Mouse (Mus musculus): Measurements from ENCODE around the gene Ubox5. TPM values are rescaled to one million over a fixed set of nuclear protein-coding genes. Genes with fewer than 3 reads are reported as not detected.
A peak's percentile ranks its signal among the peaks of the same experiment; 100 is the strongest.
"Not testable (repeated sequence)": the region's sequence is repeated elsewhere in the genome, so short reads cannot be mapped to it uniquely, and the experiment has no call there.

Ubox5 gene
- total RNA-seq (2021) = 1 to 10 TPM; 5.5 TPM

DNA sequence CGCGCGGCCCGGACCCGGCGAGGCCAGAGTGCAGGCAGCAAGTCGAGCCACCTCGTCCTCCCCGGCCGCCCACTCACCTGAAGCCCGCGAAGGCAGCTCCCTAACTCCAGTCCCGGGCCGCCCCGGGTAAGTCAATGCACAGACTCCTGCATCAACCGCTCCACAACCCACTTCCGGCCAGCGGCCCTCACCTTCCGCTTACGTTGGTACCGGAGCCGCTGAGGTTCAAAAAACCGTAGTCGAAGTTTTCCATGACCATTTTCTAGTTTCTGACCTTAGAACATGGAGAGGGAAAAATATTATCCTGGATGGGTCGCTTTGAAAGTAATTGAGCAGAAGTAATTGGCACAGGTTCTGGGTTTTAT is at the start of gene Ubox5, which contains the start of gene Fastkd5:
Ubox5 (minus strand) TSS at position 200 of the 365 bp plus-strand sequence.
Fastkd5 (minus strand) TSS at position 189 of the 365 bp plus-strand sequence.
- peak; percentile 96 for DNase-seq

DNA sequence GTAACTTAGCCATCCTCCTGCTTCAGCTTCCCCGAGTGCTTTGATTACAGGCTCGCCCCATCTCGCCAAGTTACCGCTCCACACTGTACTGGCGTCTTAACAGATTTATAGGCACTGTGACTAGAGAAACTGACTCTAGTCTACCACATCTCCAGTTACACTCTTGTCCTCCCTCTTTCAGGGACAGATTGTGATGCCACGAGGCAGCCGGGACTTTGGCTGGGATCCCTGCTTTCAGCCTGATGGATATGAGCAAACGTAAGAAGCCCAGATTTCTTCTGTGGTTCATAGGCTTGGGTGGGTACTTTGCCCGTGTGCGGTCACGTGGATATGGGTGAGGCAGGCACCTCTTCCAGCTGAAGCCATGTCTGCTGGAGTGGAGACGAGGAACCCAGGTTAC is 49.3 kb upstream of the Ubox5 start:
- no peak for DNase-seq

DNA sequence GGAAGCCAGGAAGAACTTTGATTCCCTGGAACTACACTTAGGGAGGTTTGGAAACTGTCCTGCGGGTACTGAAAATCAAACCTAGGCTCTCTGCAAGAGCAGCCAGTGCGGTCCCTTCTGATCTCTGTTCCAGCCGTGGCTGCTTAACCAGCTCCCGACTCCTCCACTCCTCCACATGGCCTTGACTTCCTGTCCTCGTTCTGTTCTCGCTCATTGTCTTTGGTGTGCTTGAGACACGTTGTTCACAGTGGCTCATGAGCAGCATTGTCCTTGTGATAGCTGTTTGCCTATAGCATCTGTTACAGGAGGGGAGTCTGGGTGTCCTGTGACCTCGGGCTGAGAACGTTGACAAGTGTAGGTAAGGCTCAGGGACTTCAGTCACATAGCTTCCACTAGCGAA is 47.4 kb upstream of the Ubox5 start:
- no peak for DNase-seq

DNA sequence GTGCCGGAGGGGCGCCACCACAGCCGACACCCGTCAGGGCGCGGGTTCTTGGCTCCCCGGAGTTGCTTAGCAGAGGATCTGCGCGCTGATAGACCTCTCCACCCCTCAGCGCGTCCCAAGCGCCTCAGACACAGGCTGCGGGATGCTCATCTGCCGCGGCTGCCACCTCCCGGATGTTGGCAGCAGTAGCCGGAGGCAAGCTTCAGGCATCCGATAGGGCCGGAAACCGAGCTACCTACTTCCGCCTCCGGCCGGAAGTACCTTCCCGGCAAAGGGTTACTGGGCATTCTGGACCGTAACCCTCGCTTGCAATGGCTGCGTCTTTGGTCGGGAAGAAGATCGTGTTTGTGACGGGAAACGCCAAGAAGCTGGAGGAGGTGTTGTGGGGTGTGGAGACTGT is 37.7 kb upstream of the Ubox5 start, which contains the start of gene Itpa:
Itpa (plus strand) TSS at position 52 of the 400 bp plus-strand sequence.
- peak; percentile 85 for DNase-seq

DNA sequence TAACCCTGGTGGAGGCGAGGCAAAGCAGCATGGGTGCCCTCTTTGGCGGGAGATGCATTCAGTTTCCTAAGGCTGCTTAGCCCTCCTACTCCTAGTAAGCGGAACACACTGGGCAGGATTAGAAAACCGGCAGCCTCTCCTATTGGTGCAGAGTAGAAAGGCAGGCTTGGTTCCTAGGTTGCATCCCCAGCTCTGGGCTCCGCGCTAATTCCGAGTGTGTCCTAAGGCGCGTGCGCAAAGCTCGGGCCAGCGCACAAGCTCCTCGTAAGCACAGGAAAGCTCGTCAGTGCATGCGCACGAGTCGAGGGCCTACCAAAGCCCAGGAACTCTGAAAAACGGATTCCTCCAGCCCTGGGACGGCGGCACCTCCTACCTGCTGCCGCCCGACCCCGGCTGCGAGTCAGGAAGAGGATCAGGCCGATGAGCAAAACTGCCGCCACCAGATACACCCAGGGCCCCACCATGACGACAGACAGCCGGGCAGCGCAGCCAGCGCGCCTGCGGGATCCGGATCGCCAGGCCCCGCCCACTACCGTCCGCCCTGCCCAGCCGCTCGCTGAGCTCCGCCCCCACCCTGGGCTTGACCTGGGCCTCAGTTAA is 34.4 kb upstream of the Ubox5 start, which contains the start of gene Ddrgk1:
Ddrgk1 (minus strand) TSS at position 558 of the 600 bp plus-strand sequence.
- peak; percentile 93 for DNase-seq

DNA sequence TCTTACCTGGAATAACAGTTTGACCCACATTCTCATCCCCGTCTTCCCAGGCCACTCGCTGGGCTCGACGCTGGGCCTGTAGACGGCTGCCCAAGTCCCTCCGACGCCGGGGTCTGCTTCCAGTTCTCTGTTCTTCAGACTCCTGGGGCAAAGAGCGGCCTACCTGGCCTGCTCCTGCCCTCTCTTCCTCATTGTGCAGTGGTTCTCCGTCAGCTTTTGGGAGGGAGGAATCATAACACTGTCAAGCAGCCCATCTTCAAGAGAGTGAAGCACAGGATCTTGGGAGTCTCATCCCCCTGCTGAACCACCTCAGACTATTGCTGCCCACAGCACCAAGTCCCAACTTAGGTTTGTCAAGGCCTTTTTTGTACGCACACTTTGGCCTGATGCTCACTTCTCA is 33.5 kb upstream of the Ubox5 start:
- DNase-seq = no peak

DNA sequence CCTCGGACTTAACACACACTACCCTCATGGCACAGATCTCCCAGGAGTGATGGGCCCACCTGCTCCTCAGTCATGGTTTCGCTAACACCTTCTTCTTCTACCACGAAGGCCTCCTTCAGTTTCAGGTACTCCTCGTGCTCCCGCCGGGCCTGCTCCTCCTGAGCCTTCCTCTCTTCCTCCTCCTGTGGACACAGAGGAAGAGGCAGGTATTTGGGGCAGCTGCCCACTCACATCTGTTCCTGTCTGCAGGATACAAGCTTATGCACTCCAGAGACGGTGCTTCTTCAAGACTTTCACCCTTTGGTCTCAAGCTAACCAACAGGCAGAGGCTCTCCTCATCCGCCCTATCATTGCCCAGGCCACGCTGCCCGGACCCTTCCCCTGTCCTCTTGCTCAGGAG is 28.7 kb upstream of the Ubox5 start:
- no peak for DNase-seq

DNA sequence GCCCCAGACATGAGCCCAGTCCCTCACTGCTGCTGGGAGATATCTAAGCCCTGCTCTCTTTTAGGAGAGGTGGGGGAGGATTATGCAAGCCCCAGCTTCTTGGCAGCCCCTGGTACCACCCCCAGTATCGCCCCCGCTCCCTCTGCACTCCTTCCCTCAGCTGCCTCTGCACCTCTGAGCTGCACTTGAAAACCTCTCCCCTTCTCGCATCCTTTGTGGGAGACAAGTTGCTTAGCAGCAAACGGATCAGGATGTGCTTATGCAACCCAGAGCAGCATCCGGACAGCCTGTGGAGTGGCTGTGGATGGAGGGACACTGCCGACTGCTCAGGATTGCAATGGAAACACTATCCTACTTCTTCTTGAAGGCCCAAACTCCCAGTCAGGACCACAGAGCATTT is 27.7 kb upstream of the Ubox5 start:
- no peak for DNase-seq

DNA sequence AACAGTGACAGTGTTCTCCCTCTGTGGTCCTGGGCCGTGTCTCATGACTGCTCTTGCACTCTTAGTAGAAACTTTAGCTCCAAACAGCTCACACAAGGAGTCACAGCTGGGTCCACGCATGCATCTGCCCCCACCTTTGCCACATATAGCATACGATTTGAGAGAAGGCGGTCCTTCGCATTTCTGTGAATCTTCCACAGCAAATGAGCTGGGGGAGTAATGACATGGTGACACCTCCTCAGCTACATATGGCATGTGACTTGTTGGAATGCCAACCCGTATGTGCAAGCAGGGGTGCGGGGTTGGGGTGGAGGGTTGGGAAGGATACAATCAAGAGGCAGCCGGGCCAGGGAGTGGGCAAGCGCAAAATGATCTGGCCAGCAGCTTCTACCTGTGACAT is 26.7 kb upstream of the Ubox5 start:
- no peak for DNase-seq

DNA sequence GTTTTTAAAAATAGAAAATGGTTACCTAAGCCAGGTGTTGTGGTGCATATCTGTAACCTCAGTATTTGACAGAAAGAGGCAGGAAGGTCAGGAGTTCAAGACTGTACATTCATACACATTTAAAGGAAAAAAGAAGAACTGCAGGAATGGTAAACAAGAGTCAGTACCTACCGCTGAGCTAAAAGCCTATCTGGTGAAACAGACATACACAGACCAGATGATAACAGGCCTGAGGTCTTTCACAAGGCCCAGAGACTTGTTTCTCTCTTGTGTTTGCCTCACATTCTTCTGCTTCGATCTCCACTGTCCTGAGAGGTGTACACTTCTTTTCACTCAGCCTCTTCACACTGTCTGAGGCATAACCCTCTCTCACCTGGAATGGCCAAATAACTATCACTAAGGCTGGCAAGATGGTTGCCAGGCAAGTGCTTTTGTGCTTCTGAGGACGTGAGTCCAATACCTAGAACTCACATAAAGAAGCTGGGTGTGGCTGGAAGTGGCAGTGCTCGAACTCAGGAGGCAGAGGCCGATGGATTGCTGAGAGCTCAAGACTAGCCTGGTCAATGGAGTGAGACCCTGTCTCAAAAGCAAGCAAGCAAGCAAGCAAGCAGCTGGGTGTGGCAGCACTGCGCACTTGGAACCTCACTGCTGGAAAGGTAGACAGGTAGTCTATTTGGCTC is 26.0 kb upstream of the Ubox5 start:
- no peak for DNase-seq

DNA sequence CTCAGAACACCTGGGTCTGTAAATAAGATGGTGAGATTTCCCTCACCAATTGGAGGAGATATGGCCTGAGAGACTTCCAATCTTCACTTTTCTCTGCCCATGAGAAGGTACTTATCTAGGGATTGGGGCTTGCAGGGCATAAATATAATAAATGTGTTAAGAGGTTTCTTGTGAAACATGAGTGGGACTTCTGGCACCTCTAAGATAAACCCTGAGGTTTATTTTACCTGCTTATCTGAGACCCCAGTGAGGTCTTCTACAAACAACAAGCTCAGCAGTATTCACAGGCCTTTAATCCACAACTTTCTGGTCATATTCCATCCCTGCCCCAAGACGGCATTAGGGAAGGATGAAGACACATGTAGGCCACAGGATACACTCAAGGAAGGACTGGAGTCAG is 23.9 kb upstream of the Ubox5 start:
- no peak for DNase-seq

DNA sequence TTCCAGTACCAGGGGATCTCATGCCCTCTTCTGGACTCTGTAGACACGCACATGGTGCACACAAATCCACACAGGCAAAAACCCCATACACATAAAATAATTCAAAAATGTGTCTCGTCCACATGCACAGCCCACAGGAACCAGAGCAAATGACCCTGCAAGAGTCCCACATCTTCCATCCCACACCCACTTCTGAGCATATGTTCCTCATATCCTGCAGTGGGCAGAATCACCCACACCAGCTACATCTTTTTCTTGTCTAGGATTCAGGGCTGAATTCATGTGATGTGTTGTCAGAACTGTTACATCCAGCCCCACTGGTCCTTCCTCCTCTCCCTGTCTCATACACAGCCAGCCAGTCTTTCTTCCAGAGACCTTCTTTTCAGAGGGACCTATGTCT is 23.5 kb upstream of the Ubox5 start:
- no peak for DNase-seq

DNA sequence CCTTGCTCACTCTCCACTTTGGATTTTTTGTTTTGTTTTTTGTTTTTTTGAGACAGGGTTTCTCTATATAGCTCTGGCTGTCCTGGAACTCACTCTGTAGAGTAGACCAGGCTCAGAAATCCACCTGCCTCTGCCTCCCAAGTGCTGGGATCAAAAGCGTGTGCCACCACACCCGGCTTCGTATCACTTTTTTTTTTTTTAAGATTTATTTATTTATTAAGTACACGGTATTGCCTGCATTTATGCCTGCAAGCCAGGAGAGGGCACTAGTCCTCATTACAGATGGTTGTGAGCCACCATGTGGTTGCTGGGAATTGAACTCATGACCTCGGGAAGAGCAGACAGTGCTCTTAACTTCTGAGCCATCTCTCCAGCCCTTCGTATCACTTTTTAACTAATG is 19.2 kb upstream of the Ubox5 start:
- not testable (repeated sequence) for DNase-seq

DNA sequence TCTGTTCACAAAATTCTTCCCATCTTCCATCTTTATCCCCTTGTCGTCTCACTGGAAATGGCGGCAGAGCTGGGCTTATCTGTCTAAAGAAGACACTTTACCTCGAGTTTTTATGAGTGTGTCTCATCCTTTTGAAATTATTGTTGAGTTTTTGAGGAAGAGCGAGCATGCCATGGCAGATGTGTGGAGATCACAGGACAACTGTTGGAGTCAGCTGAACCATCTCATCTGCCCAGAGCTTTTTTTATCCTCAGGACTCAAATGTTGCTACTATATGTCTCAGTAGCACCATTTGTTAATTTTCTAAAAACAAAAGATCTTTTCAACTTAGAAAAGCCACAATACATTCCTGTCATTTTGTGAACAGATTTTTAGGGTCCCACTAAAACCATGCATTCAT is 15.4 kb upstream of the Ubox5 start:
- DNase-seq = no peak

DNA sequence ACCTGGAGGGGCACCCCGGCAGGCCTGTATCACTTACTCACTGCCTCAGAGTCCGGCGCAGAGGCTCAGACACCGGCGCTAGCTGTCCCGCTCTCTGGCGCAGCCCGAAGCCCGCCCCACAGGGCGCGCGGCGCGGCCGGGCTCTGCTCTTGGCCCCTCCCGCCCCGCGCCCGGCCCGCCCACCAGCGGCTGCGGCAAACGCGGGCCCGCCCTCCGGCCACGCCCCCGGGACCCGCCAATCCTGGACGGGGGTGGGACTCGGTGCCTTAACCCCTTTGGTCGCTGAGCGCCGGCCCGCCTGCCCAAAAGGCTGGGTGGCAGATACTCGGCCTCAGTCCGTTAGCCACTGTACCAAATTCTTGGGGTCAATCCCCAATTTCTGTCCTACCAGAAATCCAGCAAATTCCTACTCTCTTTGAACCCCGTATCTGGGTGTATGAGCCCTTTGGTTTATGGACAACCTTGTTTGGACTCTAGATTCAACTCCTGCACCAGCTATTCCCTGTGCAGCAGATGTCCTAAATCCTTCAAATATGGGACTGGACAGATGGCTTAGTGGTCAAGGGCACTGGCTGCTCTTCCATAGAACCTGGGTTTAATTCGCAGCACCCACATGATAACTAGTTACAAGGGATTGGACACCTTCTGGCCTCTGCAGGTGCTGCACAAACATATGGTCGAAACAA is 13.0 kb upstream of the Ubox5 start, which contains the start of gene Lzts3:
Lzts3 (minus strand) TSS at position 120 of the 686 bp plus-strand sequence.
- peak; percentile 96 for DNase-seq

DNA sequence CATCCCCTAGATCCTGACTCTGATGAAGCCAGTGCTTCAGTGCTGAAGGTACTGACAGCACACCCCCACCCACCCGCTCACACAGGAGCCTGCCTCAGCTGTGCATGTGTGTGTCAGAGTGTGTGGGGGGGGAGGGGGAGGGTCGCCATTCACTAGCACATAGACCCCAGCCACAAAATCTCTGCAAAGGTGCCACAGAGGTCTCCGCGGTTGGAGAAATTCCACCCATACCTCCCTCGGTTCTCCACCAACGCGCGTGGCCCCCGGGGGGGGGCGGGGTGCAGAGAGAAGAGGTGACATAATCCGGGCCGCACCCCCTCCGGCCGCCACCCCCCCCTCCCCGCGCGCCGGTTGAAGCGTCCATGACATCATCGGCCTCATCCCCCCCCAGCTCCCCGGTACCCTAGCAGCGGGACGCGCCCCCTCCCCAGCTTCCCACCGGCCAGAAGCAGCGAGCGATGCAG is 12.4 kb upstream of the Ubox5 start:
- no peak for DNase-seq

DNA sequence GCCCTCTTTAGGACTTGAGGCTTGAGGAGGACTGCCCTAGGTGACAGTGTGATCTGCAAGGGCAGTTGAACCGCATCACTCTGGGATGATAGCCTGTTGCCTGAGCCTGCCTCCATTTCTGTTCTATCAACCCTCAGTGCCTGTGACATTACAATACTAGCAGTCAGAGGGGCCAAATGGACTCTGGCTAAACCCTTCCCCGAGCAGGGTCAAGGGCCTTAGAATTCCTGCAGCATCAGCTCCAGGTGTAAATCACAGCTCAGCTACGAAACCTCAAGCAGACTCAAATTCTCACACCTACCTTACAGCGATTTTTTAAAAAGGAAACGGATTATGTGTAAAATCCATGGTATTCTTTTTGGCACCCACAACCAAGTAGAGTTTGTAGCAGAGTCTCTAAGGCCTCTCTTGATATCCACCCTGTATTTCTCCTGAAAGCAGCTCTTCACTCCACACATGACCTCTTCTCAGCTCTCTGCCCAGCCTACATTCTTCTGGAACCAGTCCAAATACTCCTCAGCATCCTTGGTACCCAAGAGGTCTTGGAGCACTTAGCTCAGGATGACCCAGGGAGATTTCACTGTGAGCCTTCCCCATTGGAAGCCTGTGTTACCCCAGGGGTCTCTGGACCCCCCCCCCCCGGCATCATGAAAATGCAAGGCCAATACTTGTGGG is 11.7 kb upstream of the Ubox5 start:
- DNase-seq = no peak

DNA sequence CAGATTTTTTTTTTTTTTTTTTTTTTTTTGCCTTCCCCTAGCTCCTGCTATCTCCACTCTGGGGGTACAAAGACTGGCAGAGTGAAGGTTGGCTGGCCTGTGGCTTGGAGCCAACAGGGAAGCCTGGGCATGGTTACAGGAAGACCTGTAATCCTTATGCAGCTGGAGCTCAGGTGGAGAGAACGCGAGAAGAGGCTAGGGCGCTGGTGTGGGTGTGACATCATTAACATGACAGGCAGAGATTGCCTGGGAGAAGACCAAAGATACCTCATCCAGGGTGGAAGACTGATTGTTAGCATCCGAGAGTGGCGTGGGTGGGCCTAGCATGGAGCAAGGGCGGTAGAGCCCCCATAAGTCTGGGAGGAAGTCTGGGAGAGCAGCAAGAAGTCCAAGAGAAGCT is 9.4 kb upstream of the Ubox5 start:
- DNase-seq = no peak

DNA sequence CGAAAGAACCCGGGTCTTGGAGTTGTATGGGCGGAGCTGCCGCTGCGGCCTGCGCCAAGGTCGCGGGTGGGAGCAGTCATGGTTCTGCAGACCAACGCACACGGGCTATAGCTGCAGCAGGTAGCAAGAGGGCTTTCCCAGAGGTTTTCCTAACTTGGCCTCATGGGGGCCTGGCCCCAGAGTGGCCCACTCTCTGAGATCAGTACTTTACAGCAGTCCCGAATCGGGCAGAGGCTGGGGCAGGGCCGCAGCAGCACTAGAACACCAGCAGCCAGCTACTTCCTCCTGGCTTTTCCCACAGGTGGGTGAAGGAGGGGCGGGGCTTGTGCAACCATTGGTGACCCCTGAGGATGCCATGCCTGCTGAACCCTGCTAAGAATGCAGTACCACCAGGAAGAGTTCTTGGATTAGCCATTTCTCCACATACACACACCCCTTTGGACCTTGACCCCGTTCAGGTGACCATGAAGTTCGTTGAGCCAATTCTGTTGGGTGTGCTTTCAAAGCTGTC is 8.3 kb upstream of the Ubox5 start:
- no peak for DNase-seq

DNA sequence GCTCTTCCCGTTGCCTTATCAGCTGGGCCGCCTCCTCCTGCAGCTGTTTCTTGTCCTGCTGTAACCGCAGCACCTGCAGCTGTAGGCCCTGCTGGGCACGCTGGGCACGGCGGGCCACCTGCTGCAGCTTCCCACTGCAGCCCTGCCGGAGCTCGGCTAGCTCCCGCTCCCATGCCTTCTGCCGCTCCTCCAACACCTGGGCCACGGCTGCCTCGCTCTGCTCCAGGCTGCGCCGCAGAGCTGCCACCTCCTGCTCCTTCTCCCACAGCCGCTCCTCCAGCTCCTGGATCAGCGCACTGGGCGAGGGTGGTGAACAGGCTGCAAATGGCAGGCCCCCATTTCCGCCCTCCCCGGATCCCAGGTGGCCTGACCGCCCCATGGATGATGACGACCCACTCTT is 6.0 kb upstream of the Ubox5 start:
- DNase-seq = no peak

DNA sequence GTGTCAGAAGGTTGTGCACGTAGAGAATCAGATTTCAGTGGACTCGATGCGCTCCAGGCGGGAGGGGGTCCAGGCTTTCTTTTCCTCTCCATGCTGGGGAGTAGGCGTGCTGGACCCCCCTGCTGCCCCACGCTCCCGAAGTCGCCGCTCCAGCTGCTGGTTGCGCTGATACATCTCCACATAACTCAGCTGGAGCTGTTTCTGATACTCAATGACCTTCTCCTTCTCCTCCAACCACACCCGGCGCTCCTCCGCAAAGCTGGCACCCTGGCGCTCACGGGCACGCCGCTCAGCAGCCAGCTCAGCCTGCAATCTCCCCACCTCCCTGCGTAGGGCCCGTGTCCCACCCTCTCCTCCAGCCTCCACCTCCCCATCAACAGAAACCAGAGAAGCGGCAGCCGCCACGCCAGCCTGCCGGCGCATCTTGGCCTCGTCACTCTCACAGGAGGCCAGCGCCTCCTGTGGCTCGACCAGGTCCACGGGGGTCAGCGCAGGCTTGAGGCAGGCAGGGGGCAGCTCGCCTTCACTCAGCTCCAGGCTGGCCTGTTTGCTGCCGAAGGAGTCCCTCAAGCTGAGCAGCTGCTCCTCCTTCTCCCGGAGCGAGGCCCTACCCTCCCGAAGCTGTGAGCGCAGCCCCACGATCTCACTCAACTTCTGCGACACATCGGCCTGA is 5.0 kb upstream of the Ubox5 start:
- peak; percentile 45 for DNase-seq
